Mouse (Mus musculus) embryonic fibroblast, embryonic 13.5 days (primary cell): Measurements from ENCODE around the gene Snx18. TPM values are rescaled to one million over a fixed set of nuclear protein-coding genes. Genes with fewer than 3 reads are reported as not detected.

Experiments
- H3K27ac ChIP-seq: 2 replicates; pipeline ENCODE4 v1.5.1; 2012; ENCODE audit warnings: low read length, control low read depth, inconsistent platforms; ENCODE audit not compliant: insufficient read depth
- H3K4me1 ChIP-seq: 2 replicates; pipeline ENCODE4 v1.6.1; 2011; ENCODE audit warnings: low read length; ENCODE audit not compliant: control insufficient read depth, insufficient read depth
- H3K4me3 ChIP-seq: 2 replicates; pipeline ENCODE4 v1.5.1; 2011; ENCODE audit warnings: mild to moderate bottlenecking, control low read depth, low read length; ENCODE audit not compliant: insufficient read depth
- CTCF ChIP-seq: IDR thresholded peaks from 2 replicates; pipeline ENCODE4 v1.5.1; 2011; ENCODE audit warnings: mild to moderate bottlenecking, control low read depth, low read length, moderate library complexity, borderline replicate concordance; ENCODE audit not compliant: insufficient read depth
- POLR2A ChIP-seq: IDR thresholded peaks from 2 replicates; pipeline ENCODE4 v1.6.1; 2011; ENCODE audit warnings: low read depth, mild to moderate bottlenecking, control low read depth, low read length, moderate library complexity
- polyA plus RNA-seq: library from polyadenylated mRNA; stranded (reverse); fragments of >200 nt; gene quantifications from 2 replicates; pipeline ENCODE4 v1.2.4, GENCODE M21; 2011; ENCODE audit warnings: low read depth; ENCODE audit not compliant: missing spikeins, insufficient read length

The Snx18 gene
- polyA plus RNA-seq, 1 experiment, result 60.7 TPM

- Histone ChIP-seq H3K4me3 (peak overlapping the region; percentile 95), H3K4me1 (peaks cover 7% of the 10 kb centered on the region), H3K27ac (peak overlapping the region; percentile 65; the same call in 1 of the 2 replicates)
- peak; percentile 21; the same call in 1 of the 2 replicates for TF ChIP-seq POLR2A
- no peak for TF ChIP-seq CTCF
Measured at GRCm38 (mm10) chr13:113617338-113617890, 950 bp downstream of the Snx18 start.

GRCm38 (mm10) chr13:113616751-113617337, 1.5 kb downstream of the Snx18 start:
- peaks cover 9% of the 10 kb centered on the region for H3K4me1 ChIP-seq
- peak overlapping the region; percentile 66 for H3K27ac ChIP-seq
- H3K4me3 ChIP-seq, result peak overlapping the region; percentile 95
- TF ChIP-seq POLR2A (no peak), CTCF (no peak)

- peak overlapping the region; percentile 95 for H3K4me3 ChIP-seq
- peak overlapping the region; percentile 66 for H3K27ac ChIP-seq
- H3K4me1 ChIP-seq, result peaks cover 8% of the 10 kb centered on the region; the same call in 1 of the 2 replicates
- TF ChIP-seq CTCF, result no peak
- TF ChIP-seq POLR2A, result no peak
Measured at GRCm38 (mm10) chr13:113615971-113616671, 2.2 kb downstream of the Snx18 start.

GRCm38 (mm10) chr13:113615546-113615941, 2.8 kb downstream of the Snx18 start:
- peak overlapping the region; percentile 66 for H3K27ac ChIP-seq
- TF ChIP-seq POLR2A (no peak), CTCF (no peak)
- peak overlapping the region; percentile 95 for H3K4me3 ChIP-seq
- H3K4me1 ChIP-seq, result peaks cover 7% of the 10 kb centered on the region; the same call in 1 of the 2 replicates

- Histone ChIP-seq H3K4me3 (peak overlapping the region; percentile 95), H3K4me1 (0 out of 2 replicates have a peak, but pooled peaks cover 7% of the 10 kb centered on the region), H3K27ac (peak overlapping the region; percentile 66)
- TF ChIP-seq POLR2A (no peak; the same call in none of the 2 replicates), CTCF (no peak)
Measured at GRCm38 (mm10) chr13:113614635-113615545, 3.5 kb downstream of the Snx18 start.

- H3K4me3 ChIP-seq, result peak overlapping the region; percentile 51
- H3K27ac ChIP-seq, result peak overlapping the region; percentile 44; the same call in 1 of the 2 replicates
- 0 out of 2 replicates have a peak, but pooled peaks cover 7% of the 10 kb centered on the region for H3K4me1 ChIP-seq
- TF ChIP-seq POLR2A (no peak), CTCF (no peak)
Measured at GRCm38 (mm10) chr13:113613882-113614281, 4.5 kb downstream of the Snx18 start.

- peak overlapping the region; percentile 51 for H3K4me3 ChIP-seq
- H3K27ac ChIP-seq, result peak overlapping the region; percentile 44; the same call in 1 of the 2 replicates
- TF ChIP-seq POLR2A, result no peak
- TF ChIP-seq CTCF, result no peak
Measured at GRCm38 (mm10) chr13:113613341-113613740, 5.0 kb downstream of the Snx18 start.

GRCm38 (mm10) chr13:113612141-113612950, 6.0 kb downstream of the Snx18 start:
- no peak overlapping the region for H3K27ac ChIP-seq
- 0 out of 2 replicates have a peak, but pooled peaks cover 7% of the 10 kb centered on the region for H3K4me1 ChIP-seq
- TF ChIP-seq POLR2A (no peak), CTCF (no peak)
- peak overlapping the region; percentile 51 for H3K4me3 ChIP-seq

More at GRCm38 (mm10) chr13:113613341-113613740, 5.0 kb downstream of the Snx18 start:
- 0 out of 2 replicates have a peak, but pooled peaks cover 7% of the 10 kb centered on the region for H3K4me1 ChIP-seq
